Mouse (Mus musculus): ENCODE results near the gene Kcna10.

- TF ChIP-seq CTCF (IDR thresholded peaks at IDR 0.05; ENCODE audit: low read depth) = no peak
- TF ChIP-seq EP300 (IDR thresholded peaks at IDR 0.05; ENCODE audit: low read depth) = no peak
Observed at GRCm38 (mm10) chr3:107201310-107202180, 18.7 kb downstream of the Kcna10 start.
